In the genomic region with DNA sequence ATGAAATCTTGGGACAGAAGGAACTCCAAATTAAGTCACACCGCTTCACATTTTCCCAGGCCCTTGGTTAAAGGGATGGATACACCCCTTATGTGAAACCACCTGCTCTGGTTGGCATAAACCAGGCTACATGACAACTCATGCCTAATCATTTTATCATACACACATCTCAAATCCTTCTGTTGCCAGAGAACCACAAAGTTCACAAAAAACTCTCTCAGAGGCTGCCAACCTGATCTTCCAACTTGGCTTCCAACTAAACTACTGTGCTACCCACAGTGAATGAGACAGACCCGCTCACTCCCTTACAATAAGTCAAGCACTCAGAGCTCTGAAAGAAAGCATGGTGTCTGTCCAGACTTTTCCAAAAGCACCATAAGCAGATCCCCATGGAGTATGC, we compare ENCODE assay signal across 9 mouse cellular contexts. TPM values are rescaled to one million over a fixed set of nuclear protein-coding genes. Genes with fewer than 3 reads are reported as not detected.
A peak's percentile ranks its signal among the peaks of the same experiment; 100 is the strongest.
DNase-seq lines count a peak whose midpoint lies in the region; ATAC-seq and TF ChIP-seq lines count a peak whose summit lies in the region.
"Had no signal": no experiment of that assay in that cellular context is flagged by ENCODE, and none has a peak within 500 bp of the region (broad histone marks: within the 10 kb centered on the region; RNA-seq: fewer than 3 reads in every experiment).

No protein-coding gene starts in this region.

- TF ChIP-seq EP300 in CH12.LX (IDR thresholded peaks at IDR 0.05; ENCODE audit: low read length), result no peak

- no peak for TF ChIP-seq POLR2A in CH12.LX (IDR thresholded peaks at IDR 0.05; ENCODE audit: low read depth, low read length)

- TF ChIP-seq RAD21 in CH12.LX (IDR thresholded peaks at IDR 0.05; ENCODE audit: low read depth, low read length), result no peak

- H3K9ac ChIP-seq in heart, embryonic 11.5 days (ENCODE audit: low read depth, low read length), result no peak overlapping the region
- H3K9ac ChIP-seq in CH12.LX (ENCODE audit: insufficient read depth, low read depth), result peak overlapping the region; percentile 95; the same call in 1 of the 2 replicates
- no peak overlapping the region for H3K9ac ChIP-seq in forebrain, embryonic 12.5 days
- 0 out of 2 replicates have a peak overlapping the region, but pooled peaks have one; percentile 95 for H3K9ac ChIP-seq in liver, embryonic 13.5 days

- H3K4me3 ChIP-seq in heart, embryonic 11.5 days (ENCODE audit: low read depth, low read length), result no peak overlapping the region
- peak overlapping the region in 1 of 3 experiments; percentile 65 for H3K4me3 ChIP-seq in CH12.LX (replicated peaks in 1 of 3; ENCODE audit: low read depth in 2 of 3, low read length in 2 of 3, poor library complexity in 1 of 3)
- H3K4me3 ChIP-seq in forebrain, embryonic 12.5 days (replicated peaks), result peak overlapping the region; percentile 95; the same call in 1 of the 2 replicates
- H3K4me3 ChIP-seq in liver, embryonic 13.5 days (replicated peaks), result peak overlapping the region; percentile 97; the same call in 1 of the 2 replicates

- no peaks in the 10 kb centered on the region for H3K9me3 ChIP-seq in heart, embryonic 11.5 days (replicated peaks; ENCODE audit: control insufficient read depth, low read length)
- no peaks in the 10 kb centered on the region for H3K9me3 ChIP-seq in CH12.LX (replicated peaks; ENCODE audit: low read length)
- no peaks in the 10 kb centered on the region for H3K9me3 ChIP-seq in forebrain, embryonic 12.5 days
- H3K9me3 ChIP-seq in liver, embryonic 13.5 days (replicated peaks), result no peaks in the 10 kb centered on the region

- 88% methylated on average over 2 of the region's 2 CpGs for WGBS in heart, embryonic 11.5 days (ENCODE audit: insufficient replicate concordance)
- WGBS in forebrain, embryonic 12.5 days, result 86% methylated on average over 2 of the region's 2 CpGs
- WGBS in liver, embryonic 13.5 days (ENCODE audit: insufficient replicate concordance), result 86% methylated on average over 2 of the region's 2 CpGs

- dilution Hi-C loops in CH12.LX (cut with MboI; ENCODE audit: extremely low pct_ligation_motif_present, extremely low pct_unique_long_range_greater_than_20kb, low sequenced_read_pairs), result no loop called here

- no peak for TF ChIP-seq CTCF in CH12.LX (conservative IDR thresholded peaks at IDR 0.05 in 1 of 2, IDR thresholded peaks at IDR 0.05 in 1 of 2; ENCODE audit: low read depth in 2 of 2, low read length in 2 of 2)

- H3K27ac ChIP-seq in heart, embryonic 11.5 days (ENCODE audit: low read depth, low read length), result no peak overlapping the region
- H3K27ac ChIP-seq in CH12.LX (ENCODE audit: insufficient read depth, low read depth), result no peak overlapping the region
- no peak overlapping the region for H3K27ac ChIP-seq in forebrain, embryonic 12.5 days
- H3K27ac ChIP-seq in liver, embryonic 13.5 days, result no peak overlapping the region

- no peak for DNase-seq in heart, postnatal 4 days
- DNase-seq in CH12.LX (ENCODE audit: extremely low read depth), result no peak
- no peak for DNase-seq in liver, embryonic 13.5 days
- no peak for DNase-seq in adrenal gland, adult 8-10 months
- no peak for DNase-seq in frontal cortex, postnatal 25 days (ENCODE audit: low spot score in 2 of 2)
- no peak for DNase-seq in left cerebral cortex, postnatal 25 days (ENCODE audit: low spot score in 2 of 2)
- DNase-seq: kidney, postnatal 14 days had no signal

- peaks cover 54% of the 10 kb centered on the region for H3K79me2 ChIP-seq in CH12.LX (replicated peaks; ENCODE audit: control insufficient read depth, extremely low read depth, insufficient read depth, poor library complexity, severe bottlenecking)

- ATAC-seq in heart, embryonic 11.5 days (replicated peaks; ENCODE audit: insufficient number of reproducible peaks, low FRiP score, low TSS enrichment), result no peak
- ATAC-seq in forebrain, embryonic 12.5 days (ENCODE audit: low FRiP score), result no peak
- no peak for ATAC-seq in liver, embryonic 13.5 days (ENCODE audit: low read depth)

- H3K27me3 ChIP-seq in heart, embryonic 11.5 days (ENCODE audit: control insufficient read depth, insufficient read depth, low read length), result no peaks in the 10 kb centered on the region
- H3K27me3 ChIP-seq in CH12.LX (replicated peaks), result peaks cover 26% of the 10 kb centered on the region
- H3K27me3 ChIP-seq in forebrain, embryonic 12.5 days, result 0 out of 2 replicates have a peak, but pooled peaks cover 4% of the 10 kb centered on the region
- no peaks in the 10 kb centered on the region for H3K27me3 ChIP-seq in liver, embryonic 13.5 days

- H3K4me1 ChIP-seq in heart, embryonic 11.5 days (ENCODE audit: control insufficient read depth, insufficient read depth, low read length), result peaks cover 12% of the 10 kb centered on the region; the same call in 1 of the 2 replicates
- H3K4me1 ChIP-seq in CH12.LX (ENCODE audit: control insufficient read depth in 1 of 2, insufficient read depth in 2 of 2), result peaks cover 6 to 50% of the 10 kb centered on the region in 2 experiments
- H3K4me1 ChIP-seq in forebrain, embryonic 12.5 days, result peaks cover 27% of the 10 kb centered on the region
- peaks cover 20% of the 10 kb centered on the region for H3K4me1 ChIP-seq in liver, embryonic 13.5 days (replicated peaks)

- in situ Hi-C loops in CH12.LX (cut with MboI; ENCODE audit: low pct_ligation_motif_present, low pct_unique_long_range_greater_than_20kb, low sequenced_read_pairs), result no loop called here

- peak overlapping the region; percentile 90; the same call in 1 of the 2 replicates for H3K4me2 ChIP-seq in heart, embryonic 11.5 days
- H3K4me2 ChIP-seq in CH12.LX (ENCODE audit: insufficient read depth, low read depth, poor library complexity, severe bottlenecking), result peak overlapping the region; percentile 97
- peak overlapping the region; percentile 60 for H3K4me2 ChIP-seq in forebrain, embryonic 12.5 days
- peak overlapping the region; percentile 93 for H3K4me2 ChIP-seq in liver, embryonic 13.5 days

- H3K36me3 ChIP-seq in heart, embryonic 11.5 days (ENCODE audit: control insufficient read depth, insufficient read depth, low read length), result no peaks in the 10 kb centered on the region
- H3K36me3 ChIP-seq in CH12.LX (replicated peaks in 1 of 2; ENCODE audit: control insufficient read depth in 1 of 2, insufficient read depth in 1 of 2, low read length in 1 of 2), result peaks cover 0 to 5% of the 10 kb centered on the region in 2 experiments
- no peaks in the 10 kb centered on the region for H3K36me3 ChIP-seq in forebrain, embryonic 12.5 days (replicated peaks)
- H3K36me3 ChIP-seq in liver, embryonic 13.5 days, result no peaks in the 10 kb centered on the region

- intact Hi-C loops in left cerebral cortex, postnatal 25 days (cut with DNase I), result loop anchor here (5.0 kb wide), 1 partner anchor 65 kb away; no protein-coding TSS in a partner anchor

TF ChIP-seq in CH12.LX, 34 proteins besides CTCF, POLR2A, EP300 and RAD21:
- TF ChIP-seq ZKSCAN1 (IDR thresholded peaks at IDR 0.05; ENCODE audit: borderline replicate concordance, low read depth, low read length) (no peak), UBTF (IDR thresholded peaks at IDR 0.05; ENCODE audit: low read depth, low read length) (no peak), MAZ (IDR thresholded peaks at IDR 0.05; ENCODE audit: low read depth, low read length) (no peak), USF2 (conservative IDR thresholded peaks at IDR 0.05; ENCODE audit: low read depth, low read length) (no peak), KAT2A (IDR thresholded peaks at IDR 0.05; ENCODE audit: insufficient replicate concordance, low read length) (no peak), ELF1 (IDR thresholded peaks at IDR 0.05; ENCODE audit: low read depth, low read length) (no peak), ZNF384 (IDR thresholded peaks at IDR 0.05; ENCODE audit: low read depth, low read length) (no peak), ETS1 (conservative IDR thresholded peaks at IDR 0.05; ENCODE audit: low read depth, low read length) (no peak), MAX (IDR thresholded peaks at IDR 0.05; ENCODE audit: low read length) (no peak), USF1 (IDR thresholded peaks at IDR 0.05; ENCODE audit: low read depth, low read length) (no peak), CHD1 (IDR thresholded peaks at IDR 0.05; ENCODE audit: low read depth, low read length) (no peak), PAX5 (IDR thresholded peaks at IDR 0.05; ENCODE audit: low read length) (no peak), JUN (IDR thresholded peaks at IDR 0.05; ENCODE audit: insufficient read depth, low read depth, low read length) (no peak), MYC (IDR thresholded peaks at IDR 0.05; ENCODE audit: low read depth, low read length) (no peak), NRF1 (IDR thresholded peaks at IDR 0.05; ENCODE audit: low read depth, low read length) (no peak)

RNA-seq across cellular contexts. Expression of gene Chd6, which starts 1.6 kb away (rescaled TPM):
- 20.8 and 25.0 TPM in 2 replicates for polyA plus RNA-seq in heart, embryonic 11.5 days (2014; fragmentation: Nextera tagmentation; extraction: Ambion mirVana)
- 10 to 100 TPM; 58.2 to 59.6 TPM for total RNA-seq in heart, postnatal 4 days (2021)
- 17.1 and 19.7 TPM in 2 replicates for total RNA-seq in CH12.LX (2012; rRNA removed)
- 9.4 and 10.8 TPM in 2 replicates for total RNA-seq in CH12.LX (2014; rRNA removed)
- 12.9 and 14.0 TPM in 2 replicates for polyA plus RNA-seq in CH12.LX (2012; ENCODE audit: insufficient read length, low read depth)
- 45.8 and 50.3 TPM in 2 replicates for polyA plus RNA-seq in forebrain, embryonic 12.5 days (2016; fragmentation: Nextera tagmentation; extraction: Ambion mirVana)
- polyA plus RNA-seq in liver, embryonic 13.5 days (2015; fragmentation: Nextera tagmentation; extraction: Ambion mirVana), result 4.5 and 5.1 TPM in 2 replicates
- 10 to 100 TPM; 33.5 to 67.6 (median 45.5) TPM for total RNA-seq in adrenal gland, adult 8-10 months (2022)
- 10 to 100 TPM; 56.9 to 67.5 TPM for total RNA-seq in left cerebral cortex, postnatal 25 days (2021)

Comparison
In these comparisons a context has a peak if more than half of its experiments do, and no peak if none do; other contexts are left out.
1. H3K9ac ChIP-seq: peak in CH12.LX (single experiment) and liver, embryonic 13.5 days (single experiment); none in heart, embryonic 11.5 days (single experiment) and forebrain, embryonic 12.5 days (single experiment).
2. Peak in every context shown above with its lines, with median percentiles within 50 percentile points of each other: H3K4me2 ChIP-seq.